In the genomic region with DNA sequence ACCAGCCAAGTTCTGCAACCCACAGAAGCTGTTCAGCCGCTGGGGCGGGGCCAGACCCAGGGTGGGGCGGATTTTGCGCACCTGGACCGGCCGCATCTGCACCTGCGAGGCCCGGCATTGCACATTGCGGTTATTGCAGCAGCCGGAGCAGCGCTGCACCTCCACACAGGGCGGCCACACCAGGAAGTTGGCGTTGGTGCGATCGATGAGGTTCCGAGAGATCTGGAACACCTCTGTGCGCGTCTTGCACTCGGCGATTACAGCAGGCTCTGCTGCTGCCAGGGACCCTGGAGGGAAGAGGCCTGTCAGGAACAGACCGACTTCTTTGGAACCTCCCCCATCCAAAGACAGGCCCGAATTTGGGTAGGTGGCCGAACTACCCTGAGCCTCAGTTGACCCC, we compare ENCODE assay signal across 30 mouse cellular contexts. TPM values are rescaled to one million over a fixed set of nuclear protein-coding genes. Genes with fewer than 3 reads are reported as not detected.
DNase-seq lines count a peak whose midpoint lies in the region; ATAC-seq and TF ChIP-seq lines count a peak whose summit lies in the region.
"Had no signal": no experiment of that assay in that cellular context is flagged by ENCODE, and none has a peak within 500 bp of the region (broad histone marks: within the 10 kb centered on the region; RNA-seq: fewer than 3 reads in every experiment).

No protein-coding gene starts in this region.

- WGBS in neural tube, embryonic 15.5 days = 92% methylated on average over 23 of the region's 23 CpGs

- no peaks in the 10 kb centered on the region for H3K9me3 ChIP-seq in ES-Bruce4 (replicated peaks; ENCODE audit: control insufficient read depth, insufficient read depth, low read length, poor library complexity, severe bottlenecking)
- no peaks in the 10 kb centered on the region for H3K9me3 ChIP-seq in neural tube, embryonic 15.5 days (replicated peaks)
- H3K9me3 ChIP-seq: embryonic facial prominence, embryonic 10.5 days; embryonic facial prominence, embryonic 13.5 days; forebrain, embryonic 13.5 days; heart, embryonic 12.5 days; heart, embryonic 15.5 days had no signal

- H3K4me2 ChIP-seq in neural tube, embryonic 15.5 days = no peak overlapping the region
- H3K4me2 ChIP-seq: embryonic facial prominence, embryonic 13.5 days; forebrain, embryonic 13.5 days; heart, embryonic 12.5 days; heart, embryonic 15.5 days; hindbrain, embryonic 14.5 days had no signal

- no peak overlapping the region for H3K9ac ChIP-seq in ES-Bruce4 (ENCODE audit: low read depth, poor library complexity, severe bottlenecking)
- no peak overlapping the region for H3K9ac ChIP-seq in neural tube, embryonic 15.5 days (replicated peaks)
- H3K9ac ChIP-seq: embryonic facial prominence, embryonic 13.5 days; forebrain, embryonic 13.5 days; heart, embryonic 12.5 days; heart, embryonic 15.5 days; hindbrain, embryonic 14.5 days had no signal

- no peak for ATAC-seq in neural tube, embryonic 15.5 days (ENCODE audit: low FRiP score)
- ATAC-seq: forebrain, embryonic 13.5 days; forebrain, embryonic 16.5 days; intestine, postnatal 0 days had no signal

- TF ChIP-seq EP300 in ES-Bruce4 (IDR thresholded peaks at IDR 0.05; ENCODE audit: insufficient read depth, low read depth, low read length) = no peak

- intact Hi-C loops in gastrocnemius, adult 2 months (cut with DNase I) = loop anchor here (2.0 kb wide), 1 partner anchor 41 kb away; no protein-coding TSS in a partner anchor
- intact Hi-C loops in gastrocnemius, postnatal 36 days (cut with DNase I) = loop anchor here (5.0 kb wide), 1 partner anchor 49 kb away; no protein-coding TSS in a partner anchor
- intact Hi-C loops in heart, postnatal 14 days (cut with DNase I) = no loop called here

- TF ChIP-seq POLR2A in ES-Bruce4 (IDR thresholded peaks at IDR 0.05; ENCODE audit: insufficient read depth, low read length) = no peak

- no peaks in the 10 kb centered on the region for H3K27me3 ChIP-seq in ES-Bruce4 (ENCODE audit: control insufficient read depth, insufficient read depth, low read length, poor library complexity, severe bottlenecking)
- no peaks in the 10 kb centered on the region for H3K27me3 ChIP-seq in neural tube, embryonic 15.5 days (replicated peaks)
- H3K27me3 ChIP-seq: forebrain, embryonic 13.5 days; heart, embryonic 15.5 days had no signal

- no peak for TF ChIP-seq CTCF in gastrocnemius, adult 2 months (IDR thresholded peaks at IDR 0.05)
- TF ChIP-seq CTCF in ES-Bruce4 (IDR thresholded peaks at IDR 0.05; ENCODE audit: low read depth, low read length) = no peak

- no peak for DNase-seq in gastrocnemius, adult 2 months
- no peak for DNase-seq in gastrocnemius, postnatal 36 days
- peak; percentile 77 for DNase-seq in MN1 (ENCODE audit: low spot score)
- DNase-seq in heart, postnatal 14 days = no peak
- no peak for DNase-seq in frontal cortex, postnatal 25 days (ENCODE audit: low spot score in 2 of 2)
- DNase-seq: adrenal gland, adult 2 months; adrenal gland, postnatal 14 days; B cell, adult 2 months; cerebellum, adult 11-12 months; cerebellum, adult 8-10 months; cerebellum, postnatal 10 days; cerebellum, postnatal 36 days; embryo, embryonic 11 days; gastrocnemius, postnatal 25 days; heart, postnatal 10 days; heart, postnatal 4 days; kidney, adult 2 months had no signal

- peak overlapping the region; percentile 94 for H3K27ac ChIP-seq in gastrocnemius, adult 2 months
- no peak overlapping the region for H3K27ac ChIP-seq in ES-Bruce4 (ENCODE audit: insufficient read depth, low read length)
- peak overlapping the region; percentile 60 for H3K27ac ChIP-seq in brown adipose tissue, adult 24 weeks (replicated peaks; ENCODE audit: low read depth, low read length)
- H3K27ac ChIP-seq in neural tube, embryonic 15.5 days (replicated peaks) = no peak overlapping the region
- H3K27ac ChIP-seq: embryonic facial prominence, embryonic 13.5 days; forebrain, embryonic 13.5 days; heart, embryonic 15.5 days; hindbrain, embryonic 14.5 days had no signal

- H3K36me3 ChIP-seq in ES-Bruce4 (ENCODE audit: control insufficient read depth, insufficient read depth, low read length, poor library complexity, severe bottlenecking) = no peaks in the 10 kb centered on the region
- H3K36me3 ChIP-seq in neural tube, embryonic 15.5 days = no peaks in the 10 kb centered on the region
- H3K36me3 ChIP-seq: embryonic facial prominence, embryonic 10.5 days; embryonic facial prominence, embryonic 13.5 days; heart, embryonic 12.5 days; heart, embryonic 15.5 days had no signal

- peaks cover 4% of the 10 kb centered on the region for H3K4me1 ChIP-seq in ES-Bruce4 (ENCODE audit: control insufficient read depth, insufficient read depth, low read length)
- H3K4me1 ChIP-seq in brown adipose tissue, adult 24 weeks (ENCODE audit: control insufficient read depth, insufficient read depth, insufficient read length, low read length) = peaks cover 24% of the 10 kb centered on the region
- peaks cover 12% of the 10 kb centered on the region; the same call in 1 of the 2 replicates for H3K4me1 ChIP-seq in neural tube, embryonic 15.5 days

- no peak overlapping the region for H3K4me3 ChIP-seq in gastrocnemius, adult 2 months
- peak overlapping the region; percentile 33 for H3K4me3 ChIP-seq in ES-Bruce4 (ENCODE audit: low read depth, low read length)
- H3K4me3 ChIP-seq in brown adipose tissue, adult 24 weeks (ENCODE audit: insufficient read depth, low read depth, low read length) = no peak overlapping the region
- H3K4me3 ChIP-seq in neural tube, embryonic 15.5 days (replicated peaks) = no peak overlapping the region
- H3K4me3 ChIP-seq: embryonic facial prominence, embryonic 10.5 days; embryonic facial prominence, embryonic 13.5 days; erythroblast, embryonic 14.5 days; forebrain, embryonic 13.5 days; heart, embryonic 12.5 days; heart, embryonic 15.5 days had no signal

RNA-seq across cellular contexts. Expression of gene Pdgfb, which starts 13.2 kb away (rescaled TPM):
- total RNA-seq in gastrocnemius, adult 2 months (2021) = 10 to 100 TPM; 14.3 to 17.3 TPM
- total RNA-seq in gastrocnemius, postnatal 36 days (2021) = 10 to 100 TPM; 16.5 to 17.9 TPM
- polyA plus RNA-seq in ES-Bruce4 (2011; ENCODE audit: insufficient read depth, insufficient read length, low read depth, missing spikeins) = 16.8 and 17.1 TPM in 2 replicates
- 9.8 and 13.0 TPM in 2 replicates for polyA plus RNA-seq in brown adipose tissue, adult 24 weeks (2012; ENCODE audit: insufficient read depth, insufficient read length, missing spikeins)
- total RNA-seq in heart, postnatal 14 days (2021) = 10 to 100 TPM; 42.2 to 43.4 TPM
- 6.5 and 7.0 TPM in 2 replicates for polyA plus RNA-seq in neural tube, embryonic 15.5 days (2015; fragmentation: Nextera tagmentation; extraction: Ambion mirVana)
- total RNA-seq: CH12.LX had no signal

RNA-seq across cellular contexts. Expression of gene Cbx7, which starts 30.7 kb away (rescaled TPM):
- total RNA-seq in gastrocnemius, adult 2 months (2021) = 10 to 100 TPM; 18.9 to 19.6 TPM
- 10 to 100 TPM; 10.8 to 16.8 TPM for total RNA-seq in gastrocnemius, postnatal 36 days (2021)
- polyA plus RNA-seq in ES-Bruce4 (2011; ENCODE audit: insufficient read depth, insufficient read length, low read depth, missing spikeins) = 111 and 112 TPM in 2 replicates
- polyA plus RNA-seq in brown adipose tissue, adult 24 weeks (2012; ENCODE audit: insufficient read depth, insufficient read length, missing spikeins) = 6.8 and 7.1 TPM in 2 replicates
- total RNA-seq in heart, postnatal 14 days (2021) = 1 to 10 TPM; 3.6 to 7.8 TPM
- 4.1 and 4.6 TPM in 2 replicates for polyA plus RNA-seq in neural tube, embryonic 15.5 days (2015; fragmentation: Nextera tagmentation; extraction: Ambion mirVana)

Comparison
In these comparisons a context has a peak if more than half of its experiments do, and no peak if none do; other contexts are left out.
1. H3K27ac ChIP-seq: peak in gastrocnemius, adult 2 months (single experiment) and brown adipose tissue, adult 24 weeks (single experiment); none in ES-Bruce4 (single experiment) and neural tube, embryonic 15.5 days (single experiment).